13 mouse cellular contexts compared by ENCODE assay signal in the genomic region with DNA sequence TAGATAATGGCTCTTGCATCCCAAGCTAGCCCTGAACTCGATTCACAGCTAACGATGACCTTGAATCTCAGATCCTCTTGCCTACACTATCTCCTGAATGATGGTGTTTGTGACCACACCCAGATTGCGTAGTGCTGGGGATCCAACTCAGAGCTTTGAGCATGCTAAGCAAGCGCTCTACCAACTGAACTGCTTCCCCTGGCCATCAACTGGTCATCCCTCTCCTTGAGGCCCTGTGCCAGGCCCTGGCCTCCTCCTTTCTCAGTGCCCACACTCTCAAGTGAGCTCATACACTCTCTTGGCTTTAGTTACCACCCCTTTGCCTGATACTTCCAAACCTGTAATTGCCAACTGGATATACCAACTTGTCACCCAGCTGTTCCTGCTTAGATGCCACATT.
"Had no signal": no experiment of that assay in that cellular context is flagged by ENCODE, and none has a peak within 500 bp of the region (broad histone marks: within the 10 kb centered on the region; RNA-seq: fewer than 3 reads in every experiment).

No protein-coding gene starts in this region.

- ATAC-seq: midbrain, embryonic 15.5 days had no signal

- DNase-seq: lung, adult 18-20 months; lung, embryonic 14.5 days; lung, postnatal 10 days; lung, postnatal 36 days; retina, postnatal 1 day; right cerebral cortex, adult 18-20 months; right cerebral cortex, postnatal 25 days; right cerebral cortex, postnatal 4 days; spleen, adult 18-20 months; thymus, adult 18-20 months; thymus, postnatal 14 days; thymus, postnatal 36 days had no signal
